Comparison of ENCODE assay signal across 22 mouse cellular contexts in genomic region chr9:99459730-99460129, GRCm38 (mm10). TPM values are rescaled to one million over a fixed set of nuclear protein-coding genes. Genes with fewer than 3 reads are reported as not detected.
"Had no signal": no experiment of that assay in that cellular context is flagged by ENCODE, and none has a peak within 500 bp of the region (broad histone marks: within the 10 kb centered on the region; RNA-seq: fewer than 3 reads in every experiment).

No protein-coding gene starts in this region.

- H3K4me3 ChIP-seq: midbrain, embryonic 10.5 days; midbrain, embryonic 12.5 days; myocyte; neural tube, embryonic 13.5 days; neural tube, embryonic 15.5 days; stomach, embryonic 15.5 days had no signal

- ATAC-seq: midbrain, embryonic 16.5 days had no signal

- H3K4me1 ChIP-seq: midbrain, embryonic 10.5 days; midbrain, embryonic 12.5 days; neural tube, embryonic 13.5 days; neural tube, embryonic 15.5 days; stomach, embryonic 15.5 days had no signal

- H3K27me3 ChIP-seq: midbrain, embryonic 12.5 days; neural tube, embryonic 13.5 days; neural tube, embryonic 15.5 days; stomach, embryonic 15.5 days had no signal

- H3K9me3 ChIP-seq: midbrain, embryonic 10.5 days; midbrain, embryonic 12.5 days; neural tube, embryonic 13.5 days; neural tube, embryonic 15.5 days; stomach, embryonic 15.5 days had no signal

- H3K27ac ChIP-seq: midbrain, embryonic 10.5 days; midbrain, embryonic 12.5 days; neural tube, embryonic 13.5 days; neural tube, embryonic 15.5 days; stomach, embryonic 15.5 days; stomach, postnatal 0 days had no signal

- DNase-seq: lung, adult 18-20 months; lung, embryonic 14.5 days; lung, postnatal 10 days; lung, postnatal 4 days; midbrain, embryonic 14.5 days; retina, postnatal 1 day; right cerebral cortex, adult 18-20 months; right cerebral cortex, postnatal 25 days; thymus, adult 2 months; thymus, postnatal 25 days; thymus, postnatal 4 days had no signal

- H3K4me2 ChIP-seq: lung, embryonic 14.5 days; midbrain, embryonic 12.5 days; neural tube, embryonic 13.5 days; neural tube, embryonic 15.5 days; stomach, embryonic 15.5 days had no signal

- H3K9ac ChIP-seq: lung, embryonic 14.5 days; midbrain, embryonic 12.5 days; neural tube, embryonic 13.5 days; neural tube, embryonic 15.5 days; stomach, embryonic 15.5 days had no signal

- H3K36me3 ChIP-seq: midbrain, embryonic 10.5 days; midbrain, embryonic 12.5 days; neural tube, embryonic 13.5 days; neural tube, embryonic 15.5 days; stomach, embryonic 15.5 days had no signal

RNA-seq across cellular contexts. Expression of gene Nme9, which starts 8.5 kb away (rescaled TPM):
- total RNA-seq: megakaryocyte, adult 5-6 weeks had no signal
- polyA plus RNA-seq: lung, embryonic 14.5 days; midbrain, embryonic 10.5 days; midbrain, embryonic 12.5 days; midbrain, embryonic 14.5 days; myocyte; neural tube, embryonic 11.5 days; neural tube, embryonic 13.5 days; stomach, postnatal 0 days had no signal

RNA-seq across cellular contexts. Expression of gene Mras, which starts 22.5 kb away (rescaled TPM):
- total RNA-seq: megakaryocyte-erythroid progenitor cell, adult 5-6 weeks had no signal
